Mouse (Mus musculus): ENCODE data around the gene Limch1. TPM values are rescaled to one million over a fixed set of nuclear protein-coding genes. Genes with fewer than 3 reads are reported as not detected.

Gene Limch1
- polyA plus RNA-seq, 1 experiment = 15.7 TPM

GRCm38 (mm10) chr5:67025095-67025494 lies 279.5 kb downstream of the Limch1 start:
- Histone ChIP-seq H3K9ac (ENCODE audit: low read depth, poor library complexity, severe bottlenecking) (no peak overlapping the region), H3K9me3 (replicated peaks; ENCODE audit: control insufficient read depth, insufficient read depth, low read length, poor library complexity, severe bottlenecking) (no peaks in the 10 kb centered on the region), H3K27ac (ENCODE audit: insufficient read depth, low read length) (no peak overlapping the region), H3K36me3 (ENCODE audit: control insufficient read depth, insufficient read depth, low read length, poor library complexity, severe bottlenecking) (no peaks in the 10 kb centered on the region), H3K4me1 (ENCODE audit: control insufficient read depth, insufficient read depth, low read length) (no peaks in the 10 kb centered on the region), H3K27me3 (ENCODE audit: control insufficient read depth, insufficient read depth, low read length, poor library complexity, severe bottlenecking) (no peaks in the 10 kb centered on the region), H3K4me3 (ENCODE audit: low read depth, low read length) (no peak overlapping the region)
- TF ChIP-seq CTCF (IDR thresholded peaks at IDR 0.05; ENCODE audit: low read depth, low read length) = no peak
- no peak for TF ChIP-seq POLR2A (IDR thresholded peaks at IDR 0.05; ENCODE audit: insufficient read depth, low read length)
- TF ChIP-seq EP300 (IDR thresholded peaks at IDR 0.05; ENCODE audit: insufficient read depth, low read depth, low read length) = no peak

DNA sequence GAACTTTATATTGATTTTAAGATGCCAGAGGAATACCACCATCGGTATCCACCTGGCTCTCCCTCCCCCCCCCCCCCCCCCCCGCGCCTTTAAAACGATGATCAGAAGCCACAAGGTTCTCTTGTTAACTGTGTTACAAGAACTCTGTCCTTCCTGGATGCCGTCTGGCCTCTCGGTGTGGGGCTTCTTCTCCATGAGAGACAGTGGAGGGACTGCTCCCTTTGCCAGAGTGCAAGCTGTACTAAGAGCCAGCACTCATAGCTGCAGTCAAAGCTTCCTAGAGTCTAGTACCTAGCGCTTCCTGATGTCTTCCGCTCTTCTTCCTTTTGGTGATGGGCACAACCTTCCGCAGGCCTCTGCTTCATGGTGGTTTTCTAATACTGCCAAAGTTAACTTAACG lies 280.0 kb downstream of the Limch1 start:
- Histone ChIP-seq H3K9me3 (replicated peaks; ENCODE audit: control insufficient read depth, insufficient read depth, low read length, poor library complexity, severe bottlenecking) (no peaks in the 10 kb centered on the region), H3K9ac (ENCODE audit: low read depth, poor library complexity, severe bottlenecking) (no peak overlapping the region), H3K27me3 (ENCODE audit: control insufficient read depth, insufficient read depth, low read length, poor library complexity, severe bottlenecking) (no peaks in the 10 kb centered on the region), H3K36me3 (ENCODE audit: control insufficient read depth, insufficient read depth, low read length, poor library complexity, severe bottlenecking) (no peaks in the 10 kb centered on the region), H3K27ac (ENCODE audit: insufficient read depth, low read length) (no peak overlapping the region), H3K4me3 (ENCODE audit: low read depth, low read length) (no peak overlapping the region), H3K4me1 (ENCODE audit: control insufficient read depth, insufficient read depth, low read length) (no peaks in the 10 kb centered on the region)
- TF ChIP-seq EP300 (IDR thresholded peaks at IDR 0.05; ENCODE audit: insufficient read depth, low read depth, low read length) (no peak), POLR2A (IDR thresholded peaks at IDR 0.05; ENCODE audit: insufficient read depth, low read length) (no peak), CTCF (IDR thresholded peaks at IDR 0.05; ENCODE audit: low read depth, low read length) (no peak)

GRCm38 (mm10) chr5:67028786-67029185 lies 283.2 kb downstream of the Limch1 start:
- no peak overlapping the region for H3K9ac ChIP-seq (ENCODE audit: low read depth, poor library complexity, severe bottlenecking)
- no peaks in the 10 kb centered on the region for H3K4me1 ChIP-seq (ENCODE audit: control insufficient read depth, insufficient read depth, low read length)
- H3K4me3 ChIP-seq (ENCODE audit: low read depth, low read length) = no peak overlapping the region
- no peaks in the 10 kb centered on the region for H3K36me3 ChIP-seq (ENCODE audit: control insufficient read depth, insufficient read depth, low read length, poor library complexity, severe bottlenecking)
- no peak for TF ChIP-seq EP300 (IDR thresholded peaks at IDR 0.05; ENCODE audit: insufficient read depth, low read depth, low read length)
- no peak for TF ChIP-seq CTCF (IDR thresholded peaks at IDR 0.05; ENCODE audit: low read depth, low read length)
- TF ChIP-seq POLR2A (IDR thresholded peaks at IDR 0.05; ENCODE audit: insufficient read depth, low read length) = no peak
- H3K27me3 ChIP-seq (ENCODE audit: control insufficient read depth, insufficient read depth, low read length, poor library complexity, severe bottlenecking) = no peaks in the 10 kb centered on the region
- H3K9me3 ChIP-seq (replicated peaks; ENCODE audit: control insufficient read depth, insufficient read depth, low read length, poor library complexity, severe bottlenecking) = no peaks in the 10 kb centered on the region
- no peak overlapping the region for H3K27ac ChIP-seq (ENCODE audit: insufficient read depth, low read length)

GRCm38 (mm10) chr5:67029946-67030345 lies 284.3 kb downstream of the Limch1 start:
- TF ChIP-seq EP300 (IDR thresholded peaks at IDR 0.05; ENCODE audit: insufficient read depth, low read depth, low read length) (no peak), CTCF (IDR thresholded peaks at IDR 0.05; ENCODE audit: low read depth, low read length) (no peak), POLR2A (IDR thresholded peaks at IDR 0.05; ENCODE audit: insufficient read depth, low read length) (no peak)
- no peaks in the 10 kb centered on the region for H3K4me1 ChIP-seq (ENCODE audit: control insufficient read depth, insufficient read depth, low read length)
- no peaks in the 10 kb centered on the region for H3K9me3 ChIP-seq (replicated peaks; ENCODE audit: control insufficient read depth, insufficient read depth, low read length, poor library complexity, severe bottlenecking)
- no peak overlapping the region for H3K4me3 ChIP-seq (ENCODE audit: low read depth, low read length)
- no peaks in the 10 kb centered on the region for H3K27me3 ChIP-seq (ENCODE audit: control insufficient read depth, insufficient read depth, low read length, poor library complexity, severe bottlenecking)
- H3K36me3 ChIP-seq (ENCODE audit: control insufficient read depth, insufficient read depth, low read length, poor library complexity, severe bottlenecking) = no peaks in the 10 kb centered on the region
- H3K27ac ChIP-seq (ENCODE audit: insufficient read depth, low read length) = no peak overlapping the region
- no peak overlapping the region for H3K9ac ChIP-seq (ENCODE audit: low read depth, poor library complexity, severe bottlenecking)

GRCm38 (mm10) chr5:67032601-67033000 lies 287.0 kb downstream of the Limch1 start:
- Histone ChIP-seq H3K9me3 (replicated peaks; ENCODE audit: control insufficient read depth, insufficient read depth, low read length, poor library complexity, severe bottlenecking) (no peaks in the 10 kb centered on the region), H3K9ac (ENCODE audit: low read depth, poor library complexity, severe bottlenecking) (no peak overlapping the region), H3K27ac (ENCODE audit: insufficient read depth, low read length) (no peak overlapping the region), H3K4me3 (ENCODE audit: low read depth, low read length) (no peak overlapping the region), H3K27me3 (ENCODE audit: control insufficient read depth, insufficient read depth, low read length, poor library complexity, severe bottlenecking) (no peaks in the 10 kb centered on the region; the same call in 1 of the 2 replicates), H3K4me1 (ENCODE audit: control insufficient read depth, insufficient read depth, low read length) (no peaks in the 10 kb centered on the region), H3K36me3 (ENCODE audit: control insufficient read depth, insufficient read depth, low read length, poor library complexity, severe bottlenecking) (no peaks in the 10 kb centered on the region)
- TF ChIP-seq POLR2A (IDR thresholded peaks at IDR 0.05; ENCODE audit: insufficient read depth, low read length) (no peak), CTCF (IDR thresholded peaks at IDR 0.05; ENCODE audit: low read depth, low read length) (no peak), EP300 (IDR thresholded peaks at IDR 0.05; ENCODE audit: insufficient read depth, low read depth, low read length) (no peak)

GRCm38 (mm10) chr5:67043932-67044331 lies 298.3 kb downstream of the Limch1 start:
- no peak overlapping the region for H3K27ac ChIP-seq (ENCODE audit: insufficient read depth, low read length)

More at GRCm38 (mm10) chr5:67043932-67044331, 298.3 kb downstream of the Limch1 start:
- H3K9me3 ChIP-seq (replicated peaks; ENCODE audit: control insufficient read depth, insufficient read depth, low read length, poor library complexity, severe bottlenecking) = no peaks in the 10 kb centered on the region
- H3K27me3 ChIP-seq (ENCODE audit: control insufficient read depth, insufficient read depth, low read length, poor library complexity, severe bottlenecking) = no peaks in the 10 kb centered on the region
- no peaks in the 10 kb centered on the region for H3K4me1 ChIP-seq (ENCODE audit: control insufficient read depth, insufficient read depth, low read length)
- no peak overlapping the region for H3K4me3 ChIP-seq (ENCODE audit: low read depth, low read length)
- H3K9ac ChIP-seq (ENCODE audit: low read depth, poor library complexity, severe bottlenecking) = no peak overlapping the region
- no peaks in the 10 kb centered on the region for H3K36me3 ChIP-seq (ENCODE audit: control insufficient read depth, insufficient read depth, low read length, poor library complexity, severe bottlenecking)
- no peak for TF ChIP-seq EP300 (IDR thresholded peaks at IDR 0.05; ENCODE audit: insufficient read depth, low read depth, low read length)
- TF ChIP-seq CTCF (IDR thresholded peaks at IDR 0.05; ENCODE audit: low read depth, low read length) = no peak
- TF ChIP-seq POLR2A (IDR thresholded peaks at IDR 0.05; ENCODE audit: insufficient read depth, low read length) = no peak
